Mouse (Mus musculus) forebrain, embryonic 15.5 days (tissue): Measurements from ENCODE around the gene Prrt4. TPM values are rescaled to one million over a fixed set of nuclear protein-coding genes. Genes with fewer than 3 reads are reported as not detected.

ENCODE experiments used
- ATAC-seq: fragments of 200-750 bp; cut with Nextera tagmentation; replicated peaks from 2 replicates; pipeline ENCODE4 v1.8.0; 2017; ENCODE audit warnings: mild to moderate bottlenecking, moderate TSS enrichment, moderate library complexity
- H3K27ac ChIP-seq: fragments of 300-500 bp; sonication (generic); replicated peaks from 2 replicates; pipeline ENCODE4 v1.5.1; 2015; ENCODE audit warnings: mild to moderate bottlenecking, inconsistent platforms
- H3K27me3 ChIP-seq: fragments of 300-500 bp; sonication (generic); 2 replicates; pipeline ENCODE4 v1.6.1; 2015; ENCODE audit warnings: inconsistent platforms
- H3K36me3 ChIP-seq: fragments of 300-500 bp; sonication (generic); 2 replicates; pipeline ENCODE4 v1.6.1; 2015; ENCODE audit warnings: mild to moderate bottlenecking, inconsistent platforms
- H3K4me1 ChIP-seq: fragments of 300-500 bp; sonication (generic); 2 replicates; pipeline ENCODE4 v1.6.1; 2015; ENCODE audit warnings: inconsistent platforms
- H3K4me2 ChIP-seq: fragments of 300-500 bp; sonication (generic); replicated peaks from 2 replicates; pipeline ENCODE4 v1.6.1; 2015; ENCODE audit warnings: mild to moderate bottlenecking, inconsistent platforms
- H3K4me3 ChIP-seq: fragments of 300-500 bp; sonication (generic); 2 replicates; pipeline ENCODE4 v1.5.1; 2015; ENCODE audit warnings: mild to moderate bottlenecking, inconsistent platforms
- H3K9ac ChIP-seq: fragments of 300-500 bp; sonication (generic); replicated peaks from 2 replicates; pipeline ENCODE4 v1.6.1; 2015; ENCODE audit warnings: mild to moderate bottlenecking, inconsistent platforms
- H3K9me3 ChIP-seq: fragments of 300-500 bp; sonication (generic); 2 replicates; pipeline ENCODE4 v1.6.1; 2016; ENCODE audit warnings: inconsistent platforms
- WGBS: fragments of 180-500 bp; shearing (Covaris S2); methylation state at CpG from one replicate; pipeline ENCODE4 v1.1.7; 2015; ENCODE audit warnings: mixed read lengths; 5-methylcytosine and 5-hydroxymethylcytosine counted together
- polyA plus RNA-seq: library from polyadenylated mRNA; unstranded; fragments of >200 nt; fragmentation: Nextera tagmentation; extraction: Ambion mirVana; gene quantifications from 2 replicates; pipeline ENCODE4 v1.2.1, GENCODE M21; 2015

Gene Prrt4
- polyA plus RNA-seq, 1 experiment from 2014 or later = 4.7 TPM

GRCm38 (mm10) chr6:29195146-29195545 lies 15.8 kb upstream of the Prrt4 start:
- Histone ChIP-seq H3K36me3 (no peaks in the 10 kb centered on the region), H3K9ac (no peak overlapping the region), H3K27ac (no peak overlapping the region), H3K27me3 (no peaks in the 10 kb centered on the region), H3K9me3 (no peaks in the 10 kb centered on the region), H3K4me3 (no peak overlapping the region), H3K4me2 (no peak overlapping the region), H3K4me1 (peaks cover 10% of the 10 kb centered on the region)
- no peak for ATAC-seq
- WGBS = 80% methylated on average over 5 of the region's 5 CpGs

- Histone ChIP-seq H3K4me2 (no peak overlapping the region), H3K36me3 (no peaks in the 10 kb centered on the region), H3K27ac (no peak overlapping the region), H3K9ac (no peak overlapping the region), H3K9me3 (no peaks in the 10 kb centered on the region), H3K4me1 (peaks cover 10% of the 10 kb centered on the region), H3K4me3 (no peak overlapping the region), H3K27me3 (no peaks in the 10 kb centered on the region)
- 78% methylated on average over 15 of the region's 15 CpGs for WGBS
- ATAC-seq = no peak
Observed at GRCm38 (mm10) chr6:29193961-29194750, 14.8 kb upstream of the Prrt4 start.

DNA sequence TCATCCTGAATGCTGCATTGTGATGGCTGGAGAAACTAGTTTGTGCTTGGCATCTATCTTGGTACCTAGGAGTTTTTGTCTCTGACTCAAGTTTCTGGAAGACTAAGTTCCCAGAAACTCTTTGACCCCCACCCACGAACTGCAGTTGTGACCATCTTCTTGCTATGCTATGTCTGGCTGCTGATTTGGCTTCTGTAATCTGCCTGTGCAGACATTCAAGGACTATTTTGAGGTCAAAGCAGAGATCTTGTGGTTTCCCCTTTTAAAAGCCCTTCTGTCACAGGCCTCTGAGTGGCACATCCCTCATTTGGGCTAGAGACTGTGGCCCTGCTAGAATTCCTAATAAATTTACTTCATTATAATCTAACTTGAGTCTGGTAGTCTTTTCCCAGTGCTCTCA lies 8.6 kb upstream of the Prrt4 start:
- no peaks in the 10 kb centered on the region for H3K36me3 ChIP-seq
- no peak overlapping the region for H3K27ac ChIP-seq
- 79% methylated on average over 1 of the region's 1 CpGs for WGBS
- no peak for ATAC-seq
- H3K4me3 ChIP-seq = no peak overlapping the region
- no peaks in the 10 kb centered on the region for H3K27me3 ChIP-seq
- no peaks in the 10 kb centered on the region for H3K9me3 ChIP-seq
- no peaks in the 10 kb centered on the region for H3K4me1 ChIP-seq
- H3K4me2 ChIP-seq = no peak overlapping the region
- no peak overlapping the region for H3K9ac ChIP-seq

DNA sequence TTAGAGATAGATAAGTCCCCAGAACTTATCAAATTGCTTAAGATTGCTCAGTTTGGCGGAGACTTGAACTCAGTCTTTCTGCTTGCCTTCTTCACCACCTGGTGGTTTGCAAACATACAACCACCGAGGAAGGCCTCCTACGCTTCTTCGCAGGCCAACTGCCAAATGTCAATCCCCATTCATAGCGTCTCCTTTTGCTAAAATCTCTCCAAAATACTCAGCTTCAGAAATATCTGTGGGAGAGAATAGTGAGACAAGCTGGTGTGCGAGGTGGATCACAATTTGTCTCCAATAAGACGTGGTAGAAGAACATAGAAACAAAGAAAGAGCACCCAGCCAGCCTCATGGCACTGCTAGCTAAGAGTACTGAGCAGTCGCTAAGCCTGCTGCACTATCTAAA lies 459 bp upstream of the Prrt4 start:
- peak overlapping the region; percentile 87; the same call in 1 of the 2 replicates for H3K27ac ChIP-seq
- H3K9ac ChIP-seq = peak overlapping the region; percentile 73
- H3K4me2 ChIP-seq = peak overlapping the region; percentile 88
- no peak for ATAC-seq
- peaks cover 9% of the 10 kb centered on the region; the same call in 1 of the 2 replicates for H3K4me1 ChIP-seq
- no peaks in the 10 kb centered on the region for H3K36me3 ChIP-seq
- WGBS = 45% methylated on average over 8 of the region's 8 CpGs
- H3K4me3 ChIP-seq = peak overlapping the region; percentile 63
- no peaks in the 10 kb centered on the region for H3K9me3 ChIP-seq
- H3K27me3 ChIP-seq = peaks cover 19% of the 10 kb centered on the region

GRCm38 (mm10) chr6:29177901-29178879 lies 1.2 kb downstream of the Prrt4 start:
- WGBS = 18% methylated on average over 16 of the region's 17 CpGs
- peak; percentile 77 for ATAC-seq
- Histone ChIP-seq H3K4me2 (peak overlapping the region; percentile 88), H3K27me3 (peaks cover 31% of the 10 kb centered on the region), H3K36me3 (no peaks in the 10 kb centered on the region), H3K4me1 (peaks cover 9% of the 10 kb centered on the region; the same call in 1 of the 2 replicates), H3K9me3 (no peaks in the 10 kb centered on the region), H3K9ac (peak overlapping the region; percentile 20; the same call in 1 of the 2 replicates), H3K27ac (peak overlapping the region; percentile 87), H3K4me3 (peak overlapping the region; percentile 63)

GRCm38 (mm10) chr6:29175113-29175512 lies 4.3 kb downstream of the Prrt4 start:
- Histone ChIP-seq H3K4me1 (peaks cover 24% of the 10 kb centered on the region), H3K9me3 (no peaks in the 10 kb centered on the region), H3K27ac (no peak overlapping the region), H3K4me2 (no peak overlapping the region), H3K36me3 (no peaks in the 10 kb centered on the region), H3K27me3 (peaks cover 41% of the 10 kb centered on the region), H3K9ac (no peak overlapping the region), H3K4me3 (no peak overlapping the region)
- WGBS = 84% methylated on average over 3 of the region's 3 CpGs
- no peak for ATAC-seq

GRCm38 (mm10) chr6:29174368-29174767 lies 5.0 kb downstream of the Prrt4 start:
- Histone ChIP-seq H3K4me1 (peaks cover 23% of the 10 kb centered on the region), H3K9ac (no peak overlapping the region), H3K4me2 (no peak overlapping the region), H3K27ac (no peak overlapping the region), H3K9me3 (no peaks in the 10 kb centered on the region), H3K4me3 (no peak overlapping the region), H3K36me3 (no peaks in the 10 kb centered on the region), H3K27me3 (peaks cover 48% of the 10 kb centered on the region)
- ATAC-seq = no peak
- WGBS = 31% methylated on average over 7 of the region's 7 CpGs

DNA sequence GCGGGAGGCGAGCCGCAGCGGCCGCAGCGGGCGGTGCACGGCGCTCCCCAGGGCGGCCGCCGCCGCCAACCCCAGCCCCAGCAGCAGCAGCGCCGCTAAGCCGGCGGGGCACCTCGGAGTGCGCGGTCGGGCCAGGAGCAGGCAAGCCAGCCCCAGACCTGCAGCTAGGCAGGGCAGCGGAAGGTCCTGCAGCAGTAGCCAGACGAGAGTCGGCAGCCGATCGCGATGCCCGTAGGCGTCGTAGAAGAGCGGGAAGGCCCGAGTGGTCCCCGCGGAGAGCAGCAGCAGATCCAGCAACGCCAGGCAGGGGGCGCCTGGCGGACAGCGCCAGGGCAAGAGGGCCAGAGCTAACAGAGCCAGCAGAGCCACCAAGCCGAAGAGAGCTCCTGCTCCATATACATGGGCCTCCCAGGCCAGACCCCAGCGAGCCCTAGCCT lies 8.4 kb downstream of the Prrt4 start:
- H3K36me3 ChIP-seq = no peaks in the 10 kb centered on the region
- H3K4me3 ChIP-seq = peak overlapping the region; percentile 53
- ATAC-seq = peak; percentile 78
- no peak overlapping the region for H3K27ac ChIP-seq
- peaks cover 63% of the 10 kb centered on the region for H3K27me3 ChIP-seq
- 2% methylated on average over 39 of the region's 40 CpGs for WGBS
- no peaks in the 10 kb centered on the region for H3K9me3 ChIP-seq
- peak overlapping the region; percentile 99 for H3K4me2 ChIP-seq
- peak overlapping the region; percentile 68 for H3K9ac ChIP-seq
- H3K4me1 ChIP-seq = peaks cover 21% of the 10 kb centered on the region

GRCm38 (mm10) chr6:29170063-29170921 lies 9.1 kb downstream of the Prrt4 start:
- Histone ChIP-seq H3K4me3 (peak overlapping the region; percentile 53), H3K27ac (no peak overlapping the region), H3K9ac (peak overlapping the region; percentile 68), H3K9me3 (no peaks in the 10 kb centered on the region), H3K36me3 (no peaks in the 10 kb centered on the region), H3K27me3 (peaks cover 60% of the 10 kb centered on the region), H3K4me1 (peaks cover 21% of the 10 kb centered on the region), H3K4me2 (peak overlapping the region; percentile 99)
- under 1% methylated on average over 63 of the region's 63 CpGs for WGBS
- peak; percentile 68 for ATAC-seq

DNA sequence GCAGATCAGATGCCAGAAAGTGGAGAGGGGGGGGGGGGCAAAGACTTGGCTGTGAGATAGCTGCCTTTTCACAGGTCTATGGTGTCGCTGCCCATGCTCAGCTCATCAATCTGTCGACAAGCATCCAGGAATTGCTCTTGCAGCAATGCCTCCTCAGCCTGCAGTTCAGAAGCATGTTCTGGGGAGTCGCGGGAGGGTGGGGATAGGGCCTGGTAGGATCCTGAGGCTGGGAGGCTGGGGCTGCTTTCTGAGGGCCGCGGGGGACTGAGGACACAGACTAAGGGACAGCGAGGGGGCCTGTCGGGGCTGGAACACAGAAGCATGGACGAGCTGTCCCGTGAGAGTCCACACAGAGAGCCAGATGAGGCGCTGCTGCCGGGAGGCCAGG lies 9.7 kb downstream of the Prrt4 start:
- ATAC-seq = peak; percentile 2; the same call in 1 of the 2 replicates
- Histone ChIP-seq H3K4me1 (peaks cover 21% of the 10 kb centered on the region), H3K27ac (no peak overlapping the region), H3K9me3 (no peaks in the 10 kb centered on the region), H3K4me3 (peak overlapping the region; percentile 53), H3K36me3 (no peaks in the 10 kb centered on the region), H3K27me3 (peaks cover 54% of the 10 kb centered on the region), H3K9ac (peak overlapping the region; percentile 68; the same call in 1 of the 2 replicates), H3K4me2 (peak overlapping the region; percentile 99)
- 5% methylated on average over 12 of the region's 12 CpGs for WGBS

DNA sequence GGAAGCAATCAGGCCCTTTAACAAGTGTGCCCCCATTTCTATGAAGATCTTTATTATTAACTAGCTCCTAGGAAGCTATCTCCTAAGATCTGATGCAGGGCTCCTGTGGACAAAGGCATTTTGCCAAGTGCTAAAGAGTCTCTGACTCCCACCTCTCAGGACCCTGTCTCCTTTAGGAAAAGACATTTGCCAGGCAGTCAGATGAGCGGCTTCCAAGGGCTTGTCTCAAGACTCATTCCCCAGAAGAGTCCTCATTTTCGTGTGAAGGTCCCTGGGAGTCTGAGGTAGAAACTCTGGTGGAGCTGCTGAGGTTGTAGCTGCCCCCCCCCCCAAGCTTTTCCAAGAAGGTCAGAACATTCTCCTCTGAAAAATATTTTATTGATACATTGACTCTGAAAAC lies 10.5 kb downstream of the Prrt4 start:
- no peak overlapping the region for H3K27ac ChIP-seq
- H3K27me3 ChIP-seq = peaks cover 47% of the 10 kb centered on the region
- no peak overlapping the region for H3K4me3 ChIP-seq
- WGBS = 57% methylated on average over 2 of the region's 2 CpGs
- H3K9me3 ChIP-seq = no peaks in the 10 kb centered on the region
- no peak overlapping the region for H3K4me2 ChIP-seq
- no peak overlapping the region for H3K9ac ChIP-seq
- no peak for ATAC-seq
- H3K4me1 ChIP-seq = peaks cover 23% of the 10 kb centered on the region
- H3K36me3 ChIP-seq = no peaks in the 10 kb centered on the region
